Mouse (Mus musculus): ENCODE data around the gene Bcl9l.

The Bcl9l gene

DNA sequence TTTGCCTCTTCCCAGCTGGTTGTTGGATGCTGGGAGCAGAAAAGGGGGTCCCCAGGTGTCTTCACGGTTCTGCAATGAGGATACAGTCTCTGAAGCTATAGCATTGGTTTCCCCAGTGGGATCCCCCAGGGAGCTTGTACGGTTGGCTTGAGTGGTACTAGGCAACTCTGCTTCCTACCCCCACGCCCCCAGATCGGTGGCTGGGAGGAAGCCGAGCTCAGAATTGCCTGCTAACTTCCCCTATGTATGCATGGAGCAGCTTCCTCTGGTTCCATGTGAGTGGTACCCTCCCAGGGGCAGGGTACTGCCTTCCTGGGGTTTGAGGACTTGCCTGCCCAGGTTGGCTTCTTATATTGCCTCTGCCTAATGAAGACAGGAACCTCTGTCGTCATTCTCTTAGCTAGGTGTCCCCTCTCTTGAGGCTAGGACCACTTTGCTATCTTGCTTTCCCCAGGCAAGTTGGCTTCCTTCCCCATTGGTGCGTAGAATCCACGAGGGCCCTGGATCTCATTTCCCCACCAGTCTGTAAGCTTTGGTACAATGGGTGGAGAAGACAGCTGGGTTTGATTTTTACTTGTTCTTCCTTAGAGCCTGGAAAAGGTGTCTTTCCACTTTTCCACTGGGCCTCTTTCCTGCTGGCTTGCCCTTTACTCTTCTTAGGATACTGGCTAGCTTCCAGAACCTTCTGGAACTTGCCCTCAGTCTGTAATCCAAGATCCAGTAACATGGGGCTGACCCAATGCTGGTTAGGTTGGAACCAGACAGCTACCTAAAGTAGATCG, 29.5 kb downstream of the Bcl9l start:
- DNase-seq (ENCODE audit: low read depth, low spot score) = no peak

DNA sequence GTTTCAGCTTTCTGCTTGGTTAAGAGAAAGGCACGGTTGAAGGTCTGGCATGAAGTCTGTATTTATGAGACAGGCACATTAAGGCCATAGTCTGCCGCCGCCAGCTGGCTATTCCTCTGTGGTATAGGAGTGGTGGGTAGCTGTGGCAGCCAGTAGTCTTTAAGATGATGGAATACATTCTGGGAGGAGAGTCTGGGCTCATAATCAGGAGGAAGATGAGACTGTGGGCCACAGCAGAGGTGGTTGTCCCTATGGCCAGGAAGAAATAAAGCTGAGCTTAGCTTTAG, 30.0 kb downstream of the Bcl9l start:
- DNase-seq (ENCODE audit: low read depth, low spot score) = no peak

DNA sequence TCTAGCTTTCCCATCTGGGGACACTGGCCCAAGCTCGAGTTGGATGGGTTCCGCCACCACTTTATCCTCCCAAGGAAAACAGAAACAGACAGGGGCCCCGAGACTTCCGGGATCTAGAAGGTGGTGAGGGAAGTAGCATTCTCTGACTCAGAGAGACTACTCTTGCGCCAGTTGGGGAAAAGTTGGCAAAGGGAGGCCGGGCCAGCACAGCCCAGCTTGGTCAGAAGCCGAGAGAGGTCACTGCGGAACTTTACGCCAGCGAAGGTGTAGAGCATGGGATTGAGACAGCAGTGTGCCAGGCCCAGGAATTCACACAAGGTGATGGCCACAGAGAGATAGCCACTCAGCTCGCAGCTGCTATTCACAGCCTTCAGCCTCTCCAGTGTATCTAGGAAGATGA, 30.5 kb downstream of the Bcl9l start:
- no peak for DNase-seq (ENCODE audit: low read depth, low spot score)

DNA sequence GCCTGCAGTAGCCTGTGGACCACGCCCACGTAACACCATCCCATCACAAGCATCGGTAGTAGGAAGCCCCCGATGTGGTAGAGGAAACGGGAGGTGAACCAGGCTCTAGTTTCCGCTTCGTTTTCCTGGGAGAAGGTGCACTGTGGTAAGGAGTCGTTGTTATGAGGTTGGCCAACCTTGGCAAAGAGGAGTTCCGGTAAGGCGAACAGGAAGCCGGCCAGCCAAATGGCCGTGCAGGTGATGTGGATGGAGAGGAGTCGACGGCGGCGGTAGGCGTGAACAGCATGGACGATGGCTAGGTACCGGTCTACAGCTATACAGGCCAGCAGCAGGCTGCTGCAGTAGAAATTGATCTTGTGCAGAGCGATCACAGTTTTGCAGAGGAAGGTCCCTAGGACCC, 31.0 kb downstream of the Bcl9l start:
- no peak for DNase-seq (ENCODE audit: low read depth, low spot score)

DNA sequence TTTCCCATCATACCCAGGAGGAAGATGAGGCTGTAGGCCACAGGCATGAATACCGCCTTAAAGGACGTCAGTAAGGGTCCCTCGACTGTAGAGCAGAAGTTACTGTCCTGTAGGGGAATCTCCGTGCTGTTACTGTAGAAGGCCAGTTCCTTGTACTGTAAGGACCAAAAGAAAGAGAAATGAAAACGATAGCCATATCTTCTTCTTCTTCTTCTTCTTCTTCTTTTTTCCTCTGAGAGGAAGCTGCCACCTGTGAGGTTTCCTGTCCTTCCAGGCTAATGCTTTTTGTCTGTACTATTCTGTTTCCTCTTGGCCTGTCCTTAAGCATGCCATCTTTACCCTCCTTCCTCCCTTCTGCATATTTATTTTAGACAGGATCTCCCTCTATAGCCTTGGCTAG, 31.5 kb downstream of the Bcl9l start:
- DNase-seq (ENCODE audit: low read depth, low spot score) = no peak

DNA sequence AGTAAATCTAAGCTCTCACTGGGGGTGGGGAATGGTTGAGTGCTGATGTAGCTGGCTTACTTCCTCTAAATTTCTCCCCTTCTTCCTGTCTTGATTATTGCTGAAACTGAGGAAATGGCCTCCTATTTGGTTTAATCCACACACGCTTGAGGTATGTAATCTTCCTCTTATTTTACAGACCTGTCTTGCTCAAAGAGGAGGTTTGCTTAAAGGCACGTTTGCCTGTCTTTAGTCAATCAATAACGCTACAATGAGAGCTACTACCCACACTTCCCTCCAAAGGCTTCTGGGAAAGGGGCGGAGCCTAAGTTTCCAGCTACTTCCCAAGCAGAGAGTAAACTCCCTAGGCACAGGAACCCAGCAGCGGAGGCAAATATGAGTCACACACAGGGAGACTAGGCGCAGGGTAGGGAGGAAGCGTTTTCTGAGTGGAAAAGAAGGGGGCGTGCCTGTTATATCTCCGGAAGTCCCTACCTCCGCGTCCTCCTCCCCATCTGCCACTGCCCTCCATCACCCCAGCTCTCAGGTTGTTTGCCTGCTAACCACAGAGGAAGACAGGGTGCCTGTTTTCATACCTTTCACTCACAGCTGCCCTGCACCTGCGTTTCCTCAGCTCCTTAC, 32.6 kb downstream of the Bcl9l start:
- DNase-seq (ENCODE audit: low read depth, low spot score) = no peak

DNA sequence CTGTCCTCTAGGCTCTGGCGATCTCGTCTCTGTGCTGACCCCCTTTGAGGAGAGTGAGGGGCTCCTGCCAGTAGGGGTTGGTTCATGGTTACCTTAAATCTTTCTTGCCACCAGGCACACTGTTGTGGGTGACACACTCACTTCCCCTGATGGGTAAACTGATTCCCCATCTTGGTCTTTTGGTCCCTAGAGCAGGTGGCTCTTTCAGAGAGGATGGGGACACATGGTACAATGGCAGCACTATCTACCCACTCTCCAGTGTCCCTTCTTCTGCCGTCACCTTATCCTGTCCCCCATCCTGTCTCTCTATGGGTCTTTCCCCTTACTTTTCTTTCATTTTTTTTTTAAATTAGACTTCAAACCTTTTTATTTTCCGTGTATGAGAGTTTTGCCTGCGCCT, 33.3 kb downstream of the Bcl9l start:
- no peak for DNase-seq (ENCODE audit: low read depth, low spot score)

DNA sequence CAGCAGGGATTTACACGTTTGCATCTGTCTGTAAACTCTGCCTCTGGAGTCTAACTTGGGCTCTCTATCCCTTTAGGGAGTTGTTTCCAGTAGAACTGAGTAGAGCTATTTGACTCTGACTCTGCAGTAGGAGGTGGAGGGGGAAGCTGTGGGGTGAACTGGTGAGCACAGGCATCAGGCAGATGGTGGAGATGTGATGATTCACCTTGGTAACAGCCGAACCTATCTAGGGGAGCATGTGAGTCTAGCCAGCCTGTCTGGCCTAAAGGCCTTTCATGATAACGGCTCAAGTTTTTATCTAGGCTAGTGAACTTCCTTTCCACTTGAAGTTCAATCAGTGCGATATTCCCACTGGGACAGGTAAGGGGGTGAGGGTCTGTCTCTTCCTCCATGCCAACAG, 34.7 kb downstream of the Bcl9l start:
- DNase-seq (ENCODE audit: low read depth, low spot score) = no peak

DNA sequence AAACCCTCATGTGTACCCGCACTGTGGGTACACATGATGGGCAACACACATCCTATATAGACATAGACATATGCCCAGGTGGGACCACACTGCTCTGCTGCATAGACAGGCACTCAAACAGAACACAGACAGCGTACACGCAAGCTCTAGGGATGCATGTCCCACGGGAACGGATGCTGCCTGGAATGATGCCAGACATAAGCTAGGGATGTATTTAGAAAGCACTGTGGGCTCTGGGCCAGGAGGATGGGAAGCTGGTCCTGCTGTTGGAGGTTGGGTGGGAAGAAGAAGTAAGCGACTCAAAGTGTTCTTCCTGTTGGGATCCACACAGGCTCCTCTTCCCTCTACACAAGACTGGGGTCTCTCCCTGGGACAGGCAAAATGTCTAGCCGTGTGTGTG, 35.4 kb downstream of the Bcl9l start:
- peak; percentile 64 for DNase-seq (ENCODE audit: low read depth, low spot score)

DNA sequence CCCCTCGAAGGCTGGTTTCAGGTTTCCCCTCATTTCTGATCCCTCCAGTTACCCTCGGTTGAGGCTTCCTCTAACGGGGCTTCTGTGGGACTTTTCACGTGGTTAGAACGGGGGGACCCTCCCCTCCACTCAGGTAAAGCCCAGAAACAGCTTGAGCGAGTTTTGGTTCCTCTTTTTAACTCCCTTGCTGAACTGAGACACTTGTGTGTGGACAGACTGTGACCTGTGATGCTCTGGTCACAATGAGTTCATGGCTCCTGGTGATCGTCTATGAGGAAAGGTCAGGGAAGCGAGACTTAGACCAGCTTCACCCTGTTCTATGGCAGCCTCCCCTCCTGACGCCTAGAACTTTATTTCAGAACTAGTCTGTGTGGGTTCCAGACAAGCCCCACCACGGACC, 39.3 kb downstream of the Bcl9l start:
- DNase-seq (ENCODE audit: low read depth, low spot score) = no peak

DNA sequence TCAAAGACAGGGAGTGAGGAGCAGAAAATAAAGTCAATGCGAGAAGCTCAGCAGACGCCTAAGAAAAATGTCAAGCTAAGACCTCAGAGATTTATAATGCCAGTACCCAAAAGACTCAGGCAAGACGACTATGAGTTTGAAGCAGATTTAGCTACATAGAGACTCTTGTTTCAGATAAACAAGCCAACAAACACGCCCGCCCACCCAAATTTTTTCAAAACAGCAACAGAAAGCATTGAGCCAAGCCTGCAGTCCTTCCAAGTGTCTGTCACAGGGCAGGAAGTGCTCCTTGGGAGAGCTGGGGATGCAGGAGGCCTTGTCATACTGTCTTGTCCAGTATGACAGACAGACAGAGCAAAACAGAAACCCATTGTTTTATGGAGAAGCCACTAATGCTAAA, 41.1 kb downstream of the Bcl9l start:
- DNase-seq (ENCODE audit: low read depth, low spot score) = no peak

DNA sequence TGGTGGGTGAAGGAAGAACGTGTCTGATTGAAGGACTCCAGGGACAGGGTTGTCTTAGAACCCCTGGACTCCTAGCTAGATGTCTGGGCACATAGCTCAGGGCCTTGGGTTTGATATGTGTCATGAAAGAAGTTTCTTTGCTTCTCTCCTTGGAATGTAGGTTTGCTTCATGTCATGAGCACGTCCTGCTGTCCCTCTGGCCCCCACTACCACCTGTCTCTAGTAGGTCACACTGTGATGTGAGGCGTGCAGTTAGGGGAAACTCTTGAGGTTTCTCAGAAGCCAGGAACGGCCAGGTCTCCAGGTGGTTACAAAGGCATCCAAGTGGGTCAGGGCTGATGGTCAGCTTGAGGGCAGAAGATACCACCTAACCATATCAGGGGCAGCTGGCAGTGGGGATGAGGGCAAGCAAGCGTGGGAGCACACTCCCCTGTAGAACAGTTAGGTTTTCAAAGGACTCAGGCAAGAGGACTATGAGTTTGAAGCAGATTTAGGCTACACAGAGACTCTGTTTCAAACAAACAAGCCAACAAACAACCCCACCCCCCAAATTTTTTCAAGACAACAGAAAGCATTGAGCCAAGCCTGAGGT, 41.7 kb downstream of the Bcl9l start:
- no peak for DNase-seq (ENCODE audit: low read depth, low spot score)

DNA sequence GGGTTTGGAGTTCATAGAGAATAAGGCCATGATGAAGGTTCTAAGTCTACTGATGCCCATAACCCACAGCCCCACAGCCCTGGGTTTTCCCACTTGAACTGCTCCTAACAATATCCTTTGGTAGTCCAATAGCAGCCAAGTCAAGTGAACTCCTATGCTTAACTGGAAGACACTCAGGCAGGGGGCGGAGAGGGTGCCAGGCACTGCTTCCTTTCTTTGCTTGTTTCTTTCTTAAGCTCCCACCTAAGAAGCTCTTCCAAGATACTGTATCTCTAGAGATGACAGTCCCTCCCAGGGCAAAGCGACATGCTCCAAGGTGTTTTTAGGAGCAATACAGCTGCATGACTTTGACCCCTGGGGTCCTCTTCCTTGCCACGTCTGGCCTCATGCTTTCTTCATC, 42.4 kb downstream of the Bcl9l start:
- no peak for DNase-seq (ENCODE audit: low read depth, low spot score)

DNA sequence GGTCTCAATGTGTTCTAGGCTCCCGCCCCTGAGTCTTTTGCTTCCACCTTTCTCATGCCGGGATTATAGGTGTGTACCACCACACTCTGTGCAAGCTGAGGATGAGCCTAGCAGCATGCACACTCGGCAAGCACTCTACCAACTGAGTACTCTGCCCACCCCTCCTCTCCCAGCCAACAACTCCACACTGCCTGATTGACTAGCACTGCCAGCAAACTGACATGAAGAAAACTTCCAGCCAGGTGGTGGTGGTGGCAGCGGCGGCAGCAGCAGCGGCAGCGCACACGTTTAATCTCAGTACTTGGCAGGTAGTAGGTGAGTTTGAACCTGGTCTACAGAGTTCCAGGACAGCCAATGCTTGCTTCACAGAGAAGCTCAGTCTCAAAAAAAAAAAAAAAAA, 43.0 kb downstream of the Bcl9l start:
- no peak for DNase-seq (ENCODE audit: low read depth, low spot score)

DNA sequence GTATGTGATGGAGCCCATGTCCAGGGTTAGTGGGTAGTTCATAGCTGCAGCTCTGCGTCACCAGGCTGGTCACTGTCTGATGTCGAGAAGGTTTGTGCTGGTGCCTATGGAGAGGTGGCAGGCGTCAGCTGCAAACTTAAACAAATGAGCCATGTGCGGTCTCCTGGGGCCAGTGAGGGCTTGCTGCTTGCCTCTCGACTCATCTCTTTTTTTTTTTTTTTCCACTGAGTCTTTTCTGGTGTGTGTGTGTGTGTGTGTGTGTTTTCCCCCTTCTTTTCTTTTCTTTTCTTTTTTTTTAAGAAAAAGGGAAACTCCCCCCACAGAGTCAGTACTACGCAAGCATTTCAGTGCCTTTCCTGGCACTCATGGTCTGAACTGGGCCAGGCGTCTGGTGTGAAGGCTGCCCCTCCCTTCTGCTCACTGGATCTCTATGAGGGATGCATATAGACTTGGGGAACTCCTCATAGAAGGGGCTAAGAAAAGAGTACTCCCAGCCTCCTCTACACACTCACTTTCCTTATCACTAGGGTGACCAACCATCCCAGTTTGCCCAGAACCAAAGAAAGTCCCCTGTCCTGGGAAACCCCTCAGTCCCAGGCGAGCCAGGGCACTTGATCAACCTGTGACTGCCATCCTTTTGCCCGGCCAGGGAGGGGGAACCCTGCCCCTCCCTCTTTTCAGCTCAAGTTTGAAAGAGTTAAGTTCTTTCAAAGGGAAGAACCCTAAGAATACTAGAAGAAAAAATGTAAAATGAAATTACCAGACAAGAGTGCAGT, 43.9 kb downstream of the Bcl9l start:
- no peak for DNase-seq (ENCODE audit: low read depth, low spot score)

DNA sequence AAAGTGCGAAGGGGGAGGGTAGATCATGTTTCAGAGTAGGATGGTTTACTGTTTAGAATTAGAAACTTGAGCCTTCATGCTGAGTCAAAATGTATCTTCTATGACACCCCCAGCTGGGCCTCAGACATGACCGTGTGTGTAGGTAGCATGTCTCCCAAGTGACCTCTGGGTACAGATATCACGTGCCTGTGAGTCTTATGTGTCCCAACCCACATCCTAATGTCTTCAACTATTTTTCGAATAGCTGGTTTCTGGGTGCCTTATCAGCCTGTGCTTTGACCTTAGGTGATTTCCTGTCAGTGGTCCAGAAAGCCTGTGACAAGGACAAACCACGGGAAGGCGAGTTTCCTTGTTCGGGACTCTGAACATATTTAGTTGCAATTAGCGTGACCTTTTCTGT, 45.7 kb downstream of the Bcl9l start:
- no peak for DNase-seq (ENCODE audit: low read depth, low spot score)

DNA sequence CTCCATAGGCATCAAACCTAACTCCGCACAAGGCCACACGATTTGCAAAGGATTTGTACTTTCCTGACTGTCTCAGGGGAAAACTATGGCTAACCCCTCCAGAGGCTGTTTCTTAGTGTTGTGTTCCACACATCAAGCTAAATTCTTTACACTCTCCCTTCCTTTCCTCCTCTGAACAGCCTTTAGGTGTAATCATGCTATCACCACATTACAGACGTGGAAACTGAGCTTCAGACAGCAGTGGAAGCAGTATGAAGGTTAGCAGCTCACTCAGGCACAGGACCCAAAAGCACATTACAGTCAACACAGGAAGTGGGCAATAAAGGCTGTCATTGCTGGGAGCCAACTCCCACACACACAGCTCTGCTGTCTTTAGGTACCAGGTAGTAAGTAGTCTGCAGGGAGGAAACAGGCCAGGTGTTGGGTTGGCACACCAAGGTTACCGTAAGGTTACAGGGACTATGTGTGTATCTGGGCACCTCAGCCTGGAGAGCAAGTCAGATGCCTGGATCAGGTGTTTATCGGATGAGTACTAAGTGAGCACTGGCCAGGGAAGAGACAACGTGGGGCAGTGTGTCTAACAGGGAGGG, 50.5 kb downstream of the Bcl9l start:
- DNase-seq (ENCODE audit: low read depth, low spot score) = no peak

DNA sequence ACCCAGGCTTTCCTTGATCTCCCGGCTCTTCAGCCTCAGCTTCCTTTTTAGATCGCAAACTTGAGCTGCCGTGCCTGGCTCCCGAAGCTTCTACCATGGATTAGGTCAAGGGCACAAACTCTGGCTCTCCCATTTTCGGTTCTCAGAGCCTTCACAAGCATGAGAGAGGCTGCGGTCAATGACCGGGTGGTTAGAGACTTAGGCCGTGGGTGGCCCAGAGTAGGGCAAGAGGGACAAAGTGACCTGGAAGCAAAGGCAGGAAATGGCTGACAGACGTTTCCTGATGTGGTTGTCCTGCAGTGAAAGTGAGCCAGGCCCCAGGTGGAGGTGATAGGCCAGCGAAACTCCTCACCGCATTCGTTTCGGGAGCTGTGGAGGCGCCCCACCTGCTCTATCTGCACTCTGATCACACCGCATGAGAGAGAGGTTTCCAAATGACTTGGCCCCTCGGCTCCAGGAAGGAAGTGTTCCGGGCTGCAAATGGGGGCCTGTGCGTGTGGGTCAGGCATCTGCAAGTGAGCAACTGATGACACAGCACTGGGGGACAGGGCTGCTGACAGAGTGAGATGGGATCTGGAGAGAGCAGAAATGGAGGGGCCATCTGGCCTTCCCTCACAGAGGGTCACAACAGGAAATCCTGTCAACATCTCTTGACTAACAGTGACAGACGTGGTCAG, 55.1 kb downstream of the Bcl9l start:
- DNase-seq (ENCODE audit: low read depth, low spot score) = no peak

DNA sequence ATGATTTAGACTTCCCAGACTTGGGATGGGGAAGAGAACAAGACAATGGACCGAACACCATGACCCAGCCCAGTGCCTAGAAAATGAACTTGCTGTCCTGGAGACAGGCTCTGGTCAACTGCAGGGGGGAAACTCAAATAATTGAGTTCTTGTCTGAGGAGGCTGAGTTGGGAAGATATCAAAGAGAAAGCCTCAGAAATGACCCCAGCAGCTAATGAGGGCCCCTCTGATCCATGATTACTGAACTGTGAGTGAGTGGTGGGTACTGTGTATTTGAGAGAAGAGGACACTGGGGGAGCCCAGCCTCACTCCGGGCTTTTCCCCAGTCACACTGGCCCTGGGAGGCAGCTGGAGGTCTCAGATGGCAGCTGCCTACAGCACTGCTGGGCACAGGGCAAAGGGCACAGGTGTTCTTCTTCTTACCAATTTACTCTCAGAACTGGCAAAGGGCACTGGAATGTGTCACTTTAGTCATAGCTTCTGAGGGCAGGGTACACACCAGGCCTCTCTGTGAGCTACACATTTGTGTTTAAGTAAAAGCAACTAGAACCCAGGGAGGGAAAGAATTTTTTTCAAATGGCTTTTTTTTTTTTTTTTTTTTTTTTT, 57.3 kb downstream of the Bcl9l start:
- DNase-seq (ENCODE audit: low read depth, low spot score) = no peak

DNA sequence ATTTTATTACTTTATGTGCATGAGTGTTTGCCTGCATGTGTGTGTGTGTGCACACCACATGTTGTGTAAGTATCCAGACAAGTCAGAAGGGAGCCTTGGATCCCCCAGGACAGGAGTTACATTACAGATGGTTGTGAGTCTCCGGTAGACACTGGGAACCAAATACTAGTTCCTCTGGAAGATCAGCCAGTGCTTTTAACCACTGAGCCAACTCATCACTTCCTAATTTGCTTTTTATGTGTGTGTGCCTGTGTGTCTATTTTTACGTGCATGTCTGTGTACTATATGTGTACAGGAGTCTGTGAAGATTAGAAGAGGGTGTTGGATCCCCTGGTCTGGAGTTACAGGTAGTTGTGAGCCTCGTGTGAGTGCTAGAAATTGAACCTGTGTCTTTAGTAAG, 58.1 kb downstream of the Bcl9l start:
- DNase-seq (ENCODE audit: low read depth, low spot score) = no peak

DNA sequence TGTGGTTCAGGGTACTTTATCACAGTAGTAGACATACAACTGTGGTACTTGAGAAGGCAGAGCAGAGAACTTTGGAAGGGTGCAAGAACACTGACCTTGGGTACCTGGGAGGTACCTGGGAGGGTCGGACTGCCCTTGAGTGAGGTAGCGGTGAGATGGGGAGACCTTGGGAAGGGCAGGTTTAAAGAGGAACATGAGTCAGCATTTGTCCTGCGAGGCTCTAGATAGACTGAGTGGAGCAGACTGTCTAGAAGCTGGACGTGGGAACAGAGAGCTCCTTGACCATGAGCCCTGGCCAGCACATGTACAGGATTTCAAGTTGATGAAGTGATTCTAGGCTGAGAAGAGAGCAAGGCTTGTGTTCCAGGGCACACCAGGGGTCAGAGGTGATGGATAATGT, 59.7 kb downstream of the Bcl9l start:
- no peak for DNase-seq (ENCODE audit: low read depth, low spot score)

All from telencephalon, adult 2 months (tissue).